Mouse (Mus musculus): ENCODE data around the gene Nedd4. TPM values are rescaled to one million over a fixed set of nuclear protein-coding genes. Genes with fewer than 3 reads are reported as not detected.
A peak's percentile ranks its signal among the peaks of the same experiment; 100 is the strongest.

Nedd4 gene
- polyA plus RNA-seq, 1 experiment from 2014 or later = 660 TPM

GRCm38 (mm10) chr9:72669383-72669782 is 7.2 kb downstream of the Nedd4 start:
- DNase-seq (ENCODE audit: low spot score) = no peak
- H3K27ac ChIP-seq (replicated peaks) = no peak overlapping the region
- peaks cover 97% of the 10 kb centered on the region for H3K36me3 ChIP-seq (replicated peaks)
- no peaks in the 10 kb centered on the region for H3K9me3 ChIP-seq
- H3K27me3 ChIP-seq (replicated peaks; ENCODE audit: low read depth, poor library complexity, severe bottlenecking) = no peaks in the 10 kb centered on the region
- H3K4me3 ChIP-seq = no peak overlapping the region
- 92% methylated on average over 7 of the region's 7 CpGs for WGBS
- H3K4me1 ChIP-seq = peaks cover 27% of the 10 kb centered on the region

- DNase-seq (ENCODE audit: low spot score) = peak; percentile 85
- H3K9me3 ChIP-seq = no peaks in the 10 kb centered on the region
- no peak overlapping the region for H3K27ac ChIP-seq (replicated peaks)
- no peaks in the 10 kb centered on the region for H3K27me3 ChIP-seq (replicated peaks; ENCODE audit: low read depth, poor library complexity, severe bottlenecking)
- H3K36me3 ChIP-seq (replicated peaks) = peaks cover 98% of the 10 kb centered on the region
- peaks cover 6% of the 10 kb centered on the region; the same call in 1 of the 2 replicates for H3K4me1 ChIP-seq
- WGBS = 43% methylated on average over 2 of the region's 2 CpGs
- no peak overlapping the region for H3K4me3 ChIP-seq
Observed at GRCm38 (mm10) chr9:72672361-72672760, 10.2 kb downstream of the Nedd4 start.

GRCm38 (mm10) chr9:72674957-72675744 is 13.0 kb downstream of the Nedd4 start:
- peaks cover 97% of the 10 kb centered on the region for H3K36me3 ChIP-seq (replicated peaks)
- no peaks in the 10 kb centered on the region for H3K27me3 ChIP-seq (replicated peaks; ENCODE audit: low read depth, poor library complexity, severe bottlenecking)
- H3K4me1 ChIP-seq = no peaks in the 10 kb centered on the region
- DNase-seq (ENCODE audit: low spot score) = no peak
- H3K9me3 ChIP-seq = no peaks in the 10 kb centered on the region
- 95% methylated on average over 6 of the region's 6 CpGs for WGBS
- no peak overlapping the region for H3K27ac ChIP-seq (replicated peaks)
- no peak overlapping the region for H3K4me3 ChIP-seq

DNA sequence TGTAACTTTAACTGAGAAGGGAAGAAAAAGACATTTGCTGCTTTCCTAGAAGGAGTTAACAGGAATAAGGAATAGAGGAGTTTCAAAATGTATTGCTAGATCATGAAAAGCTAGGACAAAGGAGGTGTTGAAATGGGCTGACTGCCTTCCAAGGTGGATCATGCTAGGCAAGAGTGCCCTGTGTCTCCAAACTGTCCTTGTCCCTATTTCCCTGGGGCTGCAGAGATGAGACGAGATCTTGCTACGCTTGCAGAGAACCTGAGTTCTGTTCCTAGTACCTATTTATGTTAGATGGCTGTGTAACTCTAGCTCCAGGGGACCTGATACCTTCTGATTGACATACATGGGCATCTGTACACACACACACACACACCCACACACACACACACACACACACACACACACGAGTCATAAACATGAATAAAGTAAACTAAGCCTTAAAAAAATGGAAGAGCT is 13.6 kb downstream of the Nedd4 start:
- no peaks in the 10 kb centered on the region for H3K9me3 ChIP-seq
- no peak overlapping the region for H3K4me3 ChIP-seq
- H3K4me1 ChIP-seq = no peaks in the 10 kb centered on the region
- WGBS = 94% methylated on average over 3 of the region's 3 CpGs
- H3K36me3 ChIP-seq (replicated peaks) = peaks cover 96% of the 10 kb centered on the region
- H3K27ac ChIP-seq (replicated peaks) = no peak overlapping the region
- no peak for DNase-seq (ENCODE audit: low spot score)
- H3K27me3 ChIP-seq (replicated peaks; ENCODE audit: low read depth, poor library complexity, severe bottlenecking) = no peaks in the 10 kb centered on the region

- Histone ChIP-seq H3K4me3 (no peak overlapping the region), H3K27me3 (replicated peaks; ENCODE audit: low read depth, poor library complexity, severe bottlenecking) (no peaks in the 10 kb centered on the region), H3K4me1 (no peaks in the 10 kb centered on the region), H3K36me3 (replicated peaks) (peaks cover 97% of the 10 kb centered on the region), H3K9me3 (no peaks in the 10 kb centered on the region), H3K27ac (replicated peaks) (no peak overlapping the region)
- no peak for DNase-seq (ENCODE audit: low spot score)
- 98% methylated on average over 5 of the region's 5 CpGs for WGBS
Observed at GRCm38 (mm10) chr9:72677659-72678058, 15.5 kb downstream of the Nedd4 start.

GRCm38 (mm10) chr9:72678771-72679170 is 16.6 kb downstream of the Nedd4 start:
- Histone ChIP-seq H3K9me3 (no peaks in the 10 kb centered on the region), H3K4me3 (no peak overlapping the region), H3K27ac (replicated peaks) (no peak overlapping the region), H3K36me3 (replicated peaks) (peaks cover 97% of the 10 kb centered on the region), H3K4me1 (no peaks in the 10 kb centered on the region), H3K27me3 (replicated peaks; ENCODE audit: low read depth, poor library complexity, severe bottlenecking) (no peaks in the 10 kb centered on the region)
- no peak for DNase-seq (ENCODE audit: low spot score)
- WGBS = 88% methylated on average over 4 of the region's 4 CpGs

- H3K36me3 ChIP-seq (replicated peaks) = peaks cover 97% of the 10 kb centered on the region
- DNase-seq (ENCODE audit: low spot score) = no peak
- H3K4me3 ChIP-seq = no peak overlapping the region
- H3K27ac ChIP-seq (replicated peaks) = no peak overlapping the region
- no peaks in the 10 kb centered on the region for H3K9me3 ChIP-seq
- no peaks in the 10 kb centered on the region for H3K4me1 ChIP-seq
- WGBS = 94% methylated on average over 8 of the region's 8 CpGs
- H3K27me3 ChIP-seq (replicated peaks; ENCODE audit: low read depth, poor library complexity, severe bottlenecking) = no peaks in the 10 kb centered on the region
Observed at GRCm38 (mm10) chr9:72681652-72682228, 19.6 kb downstream of the Nedd4 start.

DNA sequence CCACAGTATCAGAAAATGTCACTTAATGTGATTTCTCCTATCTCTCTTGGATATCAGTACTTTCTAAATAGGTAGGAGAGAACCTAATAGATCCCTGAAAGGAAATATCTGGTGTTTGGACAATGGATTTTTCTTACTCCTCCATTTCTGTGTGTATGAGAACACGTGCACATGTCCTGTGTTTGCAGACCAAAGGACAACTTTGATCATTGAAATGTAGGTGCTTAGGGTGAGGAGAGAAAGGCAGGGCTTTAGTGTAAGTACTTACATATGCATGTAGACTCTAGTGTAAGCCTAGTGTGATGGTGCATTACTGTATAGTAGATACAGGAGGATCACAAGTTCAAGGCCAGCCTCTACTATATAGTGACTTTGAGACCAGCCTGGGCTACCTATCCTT is 21.1 kb downstream of the Nedd4 start:
- no peak overlapping the region for H3K4me3 ChIP-seq
- DNase-seq (ENCODE audit: low spot score) = no peak
- H3K4me1 ChIP-seq = no peaks in the 10 kb centered on the region
- H3K9me3 ChIP-seq = no peaks in the 10 kb centered on the region
- WGBS = 91% methylated on average over 1 of the region's 1 CpGs
- H3K27me3 ChIP-seq (replicated peaks; ENCODE audit: low read depth, poor library complexity, severe bottlenecking) = no peaks in the 10 kb centered on the region
- H3K27ac ChIP-seq (replicated peaks) = no peak overlapping the region
- peaks cover 97% of the 10 kb centered on the region for H3K36me3 ChIP-seq (replicated peaks)

- H3K4me3 ChIP-seq = no peak overlapping the region
- no peak for DNase-seq (ENCODE audit: low spot score)
- H3K4me1 ChIP-seq = no peaks in the 10 kb centered on the region
- H3K27ac ChIP-seq (replicated peaks) = no peak overlapping the region
- WGBS = 92% methylated on average over 4 of the region's 4 CpGs
- peaks cover 98% of the 10 kb centered on the region for H3K36me3 ChIP-seq (replicated peaks)
- no peaks in the 10 kb centered on the region for H3K9me3 ChIP-seq
- no peaks in the 10 kb centered on the region for H3K27me3 ChIP-seq (replicated peaks; ENCODE audit: low read depth, poor library complexity, severe bottlenecking)
Observed at GRCm38 (mm10) chr9:72685231-72685630, 23.1 kb downstream of the Nedd4 start.

- no peak for DNase-seq (ENCODE audit: low spot score)
- Histone ChIP-seq H3K27me3 (replicated peaks; ENCODE audit: low read depth, poor library complexity, severe bottlenecking) (no peaks in the 10 kb centered on the region), H3K4me3 (no peak overlapping the region), H3K9me3 (no peaks in the 10 kb centered on the region), H3K4me1 (no peaks in the 10 kb centered on the region; the same call in 1 of the 2 replicates), H3K36me3 (replicated peaks) (peaks cover 100% of the 10 kb centered on the region), H3K27ac (replicated peaks) (no peak overlapping the region)
- 88% methylated on average over 4 of the region's 4 CpGs for WGBS
Observed at GRCm38 (mm10) chr9:72686506-72686905, 24.4 kb downstream of the Nedd4 start.

DNA sequence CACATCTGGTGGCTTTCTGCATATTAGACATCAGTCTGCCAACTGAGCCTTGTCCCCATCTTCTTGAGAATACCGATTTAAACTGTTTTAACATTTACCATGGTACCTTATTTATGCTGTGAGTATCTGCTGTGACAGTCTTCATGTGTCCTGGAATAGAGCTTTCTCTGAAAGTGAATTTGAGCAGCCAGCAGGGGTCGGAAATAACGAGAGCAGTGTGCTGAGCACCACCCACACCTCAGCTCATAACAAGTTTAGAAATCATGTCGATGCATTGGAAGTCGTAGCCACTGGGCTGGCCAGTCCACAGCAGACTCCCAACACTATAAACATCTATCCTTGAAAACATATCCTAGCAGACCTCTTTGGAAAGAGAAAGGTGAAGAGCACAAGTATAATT is 27.4 kb downstream of the Nedd4 start:
- 85% methylated on average over 5 of the region's 5 CpGs for WGBS
- Histone ChIP-seq H3K36me3 (replicated peaks) (peaks cover 100% of the 10 kb centered on the region), H3K27me3 (replicated peaks; ENCODE audit: low read depth, poor library complexity, severe bottlenecking) (no peaks in the 10 kb centered on the region), H3K4me1 (peaks cover 14% of the 10 kb centered on the region; the same call in 1 of the 2 replicates), H3K9me3 (no peaks in the 10 kb centered on the region), H3K4me3 (no peak overlapping the region), H3K27ac (replicated peaks) (no peak overlapping the region)
- DNase-seq (ENCODE audit: low spot score) = no peak

GRCm38 (mm10) chr9:72690811-72691210 is 28.7 kb downstream of the Nedd4 start:
- no peak overlapping the region for H3K27ac ChIP-seq (replicated peaks)
- H3K4me3 ChIP-seq = no peak overlapping the region
- peaks cover 100% of the 10 kb centered on the region for H3K36me3 ChIP-seq (replicated peaks)
- H3K27me3 ChIP-seq (replicated peaks; ENCODE audit: low read depth, poor library complexity, severe bottlenecking) = no peaks in the 10 kb centered on the region
- peaks cover 17% of the 10 kb centered on the region; the same call in 1 of the 2 replicates for H3K4me1 ChIP-seq
- WGBS = 73% methylated on average over 1 of the region's 1 CpGs
- H3K9me3 ChIP-seq = no peaks in the 10 kb centered on the region
- DNase-seq (ENCODE audit: low spot score) = no peak

DNA sequence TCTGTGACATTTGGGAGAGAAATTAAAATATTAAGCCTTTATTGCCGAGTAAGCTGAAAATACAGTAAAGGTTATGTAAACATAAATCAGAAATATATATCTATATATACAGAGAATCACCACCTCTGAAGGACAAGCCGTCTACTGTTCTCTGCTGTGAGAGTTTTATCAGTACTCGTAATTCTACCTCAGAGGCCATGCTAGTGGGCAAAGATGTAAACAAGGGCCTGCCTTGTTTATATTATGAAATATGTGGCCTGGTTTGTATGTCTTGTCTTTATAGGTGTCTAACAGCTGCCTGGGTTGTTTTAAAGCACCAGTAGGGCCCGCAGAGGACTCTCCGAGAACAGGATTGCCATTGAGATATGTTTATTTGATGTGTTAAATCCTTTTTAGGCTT is 29.8 kb downstream of the Nedd4 start:
- Histone ChIP-seq H3K36me3 (replicated peaks) (peaks cover 100% of the 10 kb centered on the region), H3K9me3 (no peaks in the 10 kb centered on the region), H3K27me3 (replicated peaks; ENCODE audit: low read depth, poor library complexity, severe bottlenecking) (no peaks in the 10 kb centered on the region), H3K4me1 (peaks cover 17% of the 10 kb centered on the region; the same call in 1 of the 2 replicates), H3K4me3 (no peak overlapping the region), H3K27ac (replicated peaks) (no peak overlapping the region)
- WGBS = 83% methylated on average over 5 of the region's 5 CpGs
- DNase-seq (ENCODE audit: low spot score) = no peak

Data from embryonic facial prominence, embryonic 10.5 days (tissue).